Mouse (Mus musculus): Measurements from ENCODE around the gene Plk1.

DNA sequence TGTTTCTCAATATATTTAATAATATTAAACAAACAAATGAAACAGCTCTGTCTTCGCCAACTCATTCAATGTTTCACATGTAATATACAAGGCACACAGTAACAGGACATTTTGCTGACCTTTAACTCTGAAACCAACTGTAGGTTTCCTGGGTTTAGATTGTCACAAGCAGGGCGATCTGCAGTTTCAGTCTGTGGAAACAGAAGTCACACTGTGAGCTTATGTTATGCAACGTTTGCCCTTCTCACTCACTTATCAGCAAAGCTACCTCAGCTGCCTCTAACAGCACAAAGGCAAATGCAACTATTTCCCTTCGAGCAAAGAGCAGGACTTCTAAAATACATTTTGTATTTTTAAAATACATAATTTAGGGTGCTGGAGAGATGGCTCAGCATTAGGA is 35.7 kb upstream of the Plk1 start:
- TF ChIP-seq CTCF (IDR thresholded peaks at IDR 0.05; ENCODE audit: borderline replicate concordance, extremely low read depth, insufficient read depth, insufficient read length) (no peak), POLR2A (IDR thresholded peaks at IDR 0.05; ENCODE audit: borderline replicate concordance, extremely low read depth, insufficient read depth, insufficient read length, poor library complexity, severe bottlenecking) (no peak)
